9 mouse cellular contexts compared by ENCODE assay signal in genomic region chr1:119548668-119549326, GRCm38 (mm10). TPM values are rescaled to one million over a fixed set of nuclear protein-coding genes. Genes with fewer than 3 reads are reported as not detected.
DNase-seq lines count a peak whose midpoint lies in the region; ATAC-seq and TF ChIP-seq lines count a peak whose summit lies in the region.
"Had no signal": no experiment of that assay in that cellular context is flagged by ENCODE, and none has a peak within 500 bp of the region (broad histone marks: within the 10 kb centered on the region; RNA-seq: fewer than 3 reads in every experiment).

No protein-coding gene starts in this region.

- TF ChIP-seq CTCF in forebrain, postnatal 0 days (IDR thresholded peaks at IDR 0.05; ENCODE audit: low read depth), result peak; percentile 95

- peak; percentile 85 for DNase-seq in R1 (ENCODE audit: low read depth, low spot score)
- peak; percentile 71 for DNase-seq in c-Kit-positive CD71-positive TER-119-positive erythroid progenitor cells, embryonic 14.5 days (ENCODE audit: low spot score)
- DNase-seq in forebrain, postnatal 0 days, result peak; percentile 87
- DNase-seq in hindbrain, embryonic 14.5 days (ENCODE audit: low spot score), result peak; percentile 87
- DNase-seq in layer of hippocampus, postnatal 10 days (ENCODE audit: low spot score in 2 of 2), result peak; percentile 86 to 88
- peak; percentile 92 for DNase-seq in right cerebral cortex, postnatal 14 days

- WGBS in forebrain, postnatal 0 days, result 70% methylated on average over 7 of the region's 7 CpGs
- WGBS in hindbrain, embryonic 14.5 days, result 73% methylated on average over 7 of the region's 7 CpGs

- H3K27me3 ChIP-seq in forebrain, postnatal 0 days (ENCODE audit: insufficient read depth, low read length), result no peaks in the 10 kb centered on the region
- H3K27me3 ChIP-seq in hindbrain, embryonic 14.5 days (ENCODE audit: control insufficient read depth, insufficient read depth, low read length), result no peaks in the 10 kb centered on the region

- H3K4me2 ChIP-seq in forebrain, postnatal 0 days (ENCODE audit: low read depth), result no peak overlapping the region
- H3K4me2 ChIP-seq in hindbrain, embryonic 14.5 days (replicated peaks), result no peak overlapping the region

- peak; percentile 75 for ATAC-seq in forebrain, postnatal 0 days
- ATAC-seq in hindbrain, embryonic 14.5 days (ENCODE audit: low FRiP score), result peak; percentile 53; the same call in 1 of the 2 replicates
- peak; percentile 92 for ATAC-seq in megakaryocyte progenitor cell, adult 5-6 weeks (replicated peaks; ENCODE audit: poor library complexity)
- ATAC-seq in monocyte, adult 5-6 weeks (replicated peaks; ENCODE audit: insufficient number of reproducible peaks, low FRiP score, low TSS enrichment, poor library complexity, severe bottlenecking), result no peak

- peaks cover 12% of the 10 kb centered on the region; the same call in 1 of the 2 replicates for H3K36me3 ChIP-seq in forebrain, postnatal 0 days (ENCODE audit: insufficient read depth)
- peaks cover 34% of the 10 kb centered on the region for H3K36me3 ChIP-seq in hindbrain, embryonic 14.5 days (replicated peaks; ENCODE audit: control insufficient read depth, insufficient read depth)

- H3K27ac ChIP-seq in forebrain, postnatal 0 days (ENCODE audit: low read depth, low read length), result no peak overlapping the region
- H3K27ac ChIP-seq in hindbrain, embryonic 14.5 days, result no peak overlapping the region
- H3K27ac ChIP-seq: macrophage had no signal

- H3K9me3 ChIP-seq in forebrain, postnatal 0 days (ENCODE audit: low read length), result no peaks in the 10 kb centered on the region
- no peaks in the 10 kb centered on the region for H3K9me3 ChIP-seq in hindbrain, embryonic 14.5 days (ENCODE audit: control insufficient read depth, low read length)

- H3K4me3 ChIP-seq in forebrain, postnatal 0 days (ENCODE audit: low read depth, low read length), result no peak overlapping the region
- no peak overlapping the region for H3K4me3 ChIP-seq in hindbrain, embryonic 14.5 days (replicated peaks; ENCODE audit: low read length)

- no peaks in the 10 kb centered on the region for H3K4me1 ChIP-seq in forebrain, postnatal 0 days (ENCODE audit: insufficient read depth)
- no peaks in the 10 kb centered on the region for H3K4me1 ChIP-seq in hindbrain, embryonic 14.5 days (replicated peaks; ENCODE audit: control insufficient read depth, insufficient read depth, low read length)

- no peak overlapping the region for H3K9ac ChIP-seq in forebrain, postnatal 0 days
- H3K9ac ChIP-seq in hindbrain, embryonic 14.5 days, result no peak overlapping the region

RNA-seq across cellular contexts. Expression of gene Tmem185b, which starts 22.8 kb away (rescaled TPM):
- total RNA-seq in forebrain, postnatal 0 days (2014; rRNA removed), result 13.7 and 14.6 TPM in 2 replicates
- polyA plus RNA-seq in forebrain, postnatal 0 days (2015; fragmentation: Nextera tagmentation; extraction: Ambion mirVana), result 9.0 and 12.3 TPM in 2 replicates
- polyA plus RNA-seq in hindbrain, embryonic 14.5 days (2014; fragmentation: Nextera tagmentation; extraction: Ambion mirVana), result 17.8 and 20.8 TPM in 2 replicates
- total RNA-seq in layer of hippocampus, postnatal 10 days (2021), result 10 to 100 TPM; 10.3 to 11.9 TPM
- total RNA-seq in megakaryocyte progenitor cell, adult 5-6 weeks (2015), result 16.6 and 19.5 TPM in 2 replicates
- total RNA-seq in megakaryocyte progenitor cell, adult 5-6 weeks (2017), result 10.2 and 11.2 TPM in 2 replicates
- 12.0 to 22.8 TPM (median 15.4 TPM) in 3 replicates for total RNA-seq in monocyte, adult 5-6 weeks (2017)

RNA-seq across cellular contexts. Expression of gene Ralb, which starts 44.2 kb away (rescaled TPM):
- 40.6 and 41.4 TPM in 2 replicates for total RNA-seq in forebrain, postnatal 0 days (2014; rRNA removed)
- polyA plus RNA-seq in forebrain, postnatal 0 days (2015; fragmentation: Nextera tagmentation; extraction: Ambion mirVana), result 55.1 and 57.3 TPM in 2 replicates
- 57.5 and 62.5 TPM in 2 replicates for polyA plus RNA-seq in hindbrain, embryonic 14.5 days (2014; fragmentation: Nextera tagmentation; extraction: Ambion mirVana)
- 10 to 100 TPM; 33.9 to 40.3 TPM for total RNA-seq in layer of hippocampus, postnatal 10 days (2021)
- total RNA-seq in megakaryocyte progenitor cell, adult 5-6 weeks (2015), result 10.4 and 12.1 TPM in 2 replicates
- 23.6 and 24.3 TPM in 2 replicates for total RNA-seq in megakaryocyte progenitor cell, adult 5-6 weeks (2017)
- 31.2 to 45.9 TPM (median 45.4 TPM) in 3 replicates for total RNA-seq in monocyte, adult 5-6 weeks (2017)
